Mouse (Mus musculus) lung, embryonic 15.5 days (tissue): ENCODE data around the gene Tmprss4. TPM values are rescaled to one million over a fixed set of nuclear protein-coding genes. Genes with fewer than 3 reads are reported as not detected.

Experiments used
- ATAC-seq: fragments of 200-750 bp; cut with Nextera tagmentation; 2 replicates; pipeline ENCODE4 v1.8.0; 2017; ENCODE audit warnings: moderate number of reproducible peaks, borderline replicate concordance; ENCODE audit not compliant: low FRiP score, low TSS enrichment; ENCODE audit errors: extremely low read depth
- H3K27ac ChIP-seq: fragments of 300-500 bp; sonication (generic); 2 replicates; pipeline ENCODE4 v1.5.1; 2015; ENCODE audit warnings: moderate library complexity, mild to moderate bottlenecking, inconsistent platforms
- H3K27me3 ChIP-seq: fragments of 300-500 bp; sonication (generic); 2 replicates; pipeline ENCODE4 v1.6.1; 2015; ENCODE audit warnings: inconsistent platforms
- H3K36me3 ChIP-seq: fragments of 300-500 bp; sonication (generic); 2 replicates; pipeline ENCODE4 v1.6.1; 2015; ENCODE audit warnings: inconsistent platforms
- H3K4me1 ChIP-seq: fragments of 300-500 bp; sonication (generic); 2 replicates; pipeline ENCODE4 v1.6.1; 2015; ENCODE audit warnings: inconsistent platforms
- H3K4me2 ChIP-seq: fragments of 300-500 bp; sonication (generic); 2 replicates; pipeline ENCODE4 v1.6.1; 2015; ENCODE audit warnings: inconsistent platforms, mild to moderate bottlenecking, moderate library complexity
- H3K4me3 ChIP-seq: fragments of 300-500 bp; sonication (generic); 2 replicates; pipeline ENCODE4 v1.5.1; 2015; ENCODE audit warnings: mild to moderate bottlenecking, inconsistent platforms
- H3K9ac ChIP-seq: fragments of 300-500 bp; sonication (generic); 2 replicates; pipeline ENCODE4 v1.6.1; 2015; ENCODE audit warnings: inconsistent platforms
- H3K9me3 ChIP-seq: fragments of 300-500 bp; sonication (generic); 2 replicates; pipeline ENCODE4 v1.6.1; 2016; ENCODE audit warnings: inconsistent platforms
- WGBS: fragments of 180-500 bp; shearing (Covaris S2); methylation state at CpG from one replicate; pipeline ENCODE4 v1.1.7; 2015; 5-methylcytosine and 5-hydroxymethylcytosine counted together
- polyA plus RNA-seq: library from polyadenylated mRNA; unstranded; fragments of >200 nt; fragmentation: Nextera tagmentation; extraction: Ambion mirVana; gene quantifications from 2 replicates; pipeline ENCODE4 v1.2.1, GENCODE M21; 2015

The Tmprss4 gene
- polyA plus RNA-seq, 1 experiment from 2014 or later = 2.6 TPM

- Histone ChIP-seq H3K4me2 (no peak overlapping the region), H3K9me3 (no peaks in the 10 kb centered on the region), H3K4me1 (peaks cover 2% of the 10 kb centered on the region), H3K27ac (no peak overlapping the region), H3K9ac (no peak overlapping the region), H3K36me3 (no peaks in the 10 kb centered on the region), H3K27me3 (peaks cover 43% of the 10 kb centered on the region), H3K4me3 (no peak overlapping the region)
- no peak for ATAC-seq
- 25% methylated on average over 1 of the region's 1 CpGs for WGBS
Measured at GRCm38 (mm10) chr9:45150933-45151332, 53.0 kb downstream of the Tmprss4 start.

DNA sequence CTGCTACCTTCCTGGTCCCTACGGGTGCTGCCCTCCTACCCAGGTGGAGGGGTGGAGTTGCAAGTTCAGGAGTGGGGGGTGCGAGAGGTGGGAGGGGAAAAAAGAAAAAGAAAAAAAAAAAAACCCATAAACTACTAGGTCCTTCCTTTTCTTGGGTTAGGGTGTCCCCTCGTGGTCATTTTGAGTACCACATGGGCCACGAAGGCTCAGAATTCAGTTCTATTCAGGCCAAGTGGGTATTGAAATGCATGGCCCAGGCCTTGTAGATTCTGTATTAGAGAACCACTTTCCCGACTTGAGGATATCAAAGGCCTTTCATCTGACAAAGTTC lies 57.7 kb downstream of the Tmprss4 start:
- H3K4me1 ChIP-seq = peaks cover 7% of the 10 kb centered on the region
- H3K4me3 ChIP-seq = peak overlapping the region; percentile 25
- H3K4me2 ChIP-seq = peak overlapping the region; percentile 60
- peaks cover 81% of the 10 kb centered on the region for H3K27me3 ChIP-seq
- H3K27ac ChIP-seq = no peak overlapping the region
- no peaks in the 10 kb centered on the region for H3K9me3 ChIP-seq
- no peak overlapping the region for H3K9ac ChIP-seq
- ATAC-seq = no peak
- WGBS = 0% methylated on average over 5 of the region's 5 CpGs
- H3K36me3 ChIP-seq = no peaks in the 10 kb centered on the region

GRCm38 (mm10) chr9:45145533-45146266 lies 58.2 kb downstream of the Tmprss4 start:
- no peak for ATAC-seq
- no peaks in the 10 kb centered on the region for H3K36me3 ChIP-seq
- H3K4me1 ChIP-seq = peaks cover 7% of the 10 kb centered on the region
- no peak overlapping the region for H3K27ac ChIP-seq
- H3K9ac ChIP-seq = no peak overlapping the region
- 2% methylated on average over 27 of the region's 27 CpGs for WGBS
- H3K9me3 ChIP-seq = no peaks in the 10 kb centered on the region
- peak overlapping the region; percentile 60 for H3K4me2 ChIP-seq
- peaks cover 85% of the 10 kb centered on the region for H3K27me3 ChIP-seq
- H3K4me3 ChIP-seq = peak overlapping the region; percentile 25

GRCm38 (mm10) chr9:45142686-45143085 lies 61.2 kb downstream of the Tmprss4 start:
- Histone ChIP-seq H3K27ac (no peak overlapping the region), H3K36me3 (no peaks in the 10 kb centered on the region), H3K9ac (no peak overlapping the region), H3K4me2 (no peak overlapping the region), H3K9me3 (no peaks in the 10 kb centered on the region), H3K27me3 (peaks cover 92% of the 10 kb centered on the region), H3K4me3 (no peak overlapping the region), H3K4me1 (peaks cover 21% of the 10 kb centered on the region)
- ATAC-seq = no peak
- WGBS = 45% methylated on average over 3 of the region's 3 CpGs

GRCm38 (mm10) chr9:45140945-45141344 lies 62.9 kb downstream of the Tmprss4 start:
- WGBS = 62% methylated on average over 7 of the region's 7 CpGs
- H3K27me3 ChIP-seq = peaks cover 95% of the 10 kb centered on the region

DNA sequence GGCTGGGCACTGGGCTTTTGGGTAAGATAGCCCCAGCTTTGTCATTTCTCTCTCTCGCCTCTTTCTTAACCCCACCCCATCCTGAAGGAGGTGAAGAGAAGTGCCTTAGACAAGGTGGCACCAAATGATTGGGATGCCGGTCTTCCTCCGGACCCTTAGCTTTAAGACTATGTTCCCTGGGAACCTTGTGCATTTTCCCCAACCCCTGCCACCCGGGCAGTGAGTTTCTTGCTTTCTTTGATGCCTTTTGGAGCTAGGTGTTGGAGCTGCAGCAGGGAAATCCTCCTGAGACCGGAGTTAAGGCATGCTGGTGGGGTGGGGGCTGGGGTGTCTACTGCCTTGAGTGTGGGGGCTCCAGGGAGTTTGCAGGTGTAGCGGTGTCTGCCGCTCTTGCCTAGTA lies 64.8 kb downstream of the Tmprss4 start:
- Histone ChIP-seq H3K36me3 (no peaks in the 10 kb centered on the region), H3K9me3 (no peaks in the 10 kb centered on the region), H3K27ac (no peak overlapping the region), H3K4me2 (peak overlapping the region; percentile 71), H3K4me1 (peaks cover 14% of the 10 kb centered on the region), H3K4me3 (peak overlapping the region; percentile 38), H3K9ac (no peak overlapping the region), H3K27me3 (peaks cover 95% of the 10 kb centered on the region)
- ATAC-seq = no peak
- 6% methylated on average over 7 of the region's 7 CpGs for WGBS

More at GRCm38 (mm10) chr9:45140945-45141344, 62.9 kb downstream of the Tmprss4 start:
- Histone ChIP-seq H3K9me3 (no peaks in the 10 kb centered on the region), H3K9ac (no peak overlapping the region), H3K36me3 (no peaks in the 10 kb centered on the region), H3K4me3 (no peak overlapping the region), H3K27ac (no peak overlapping the region), H3K4me1 (peaks cover 19% of the 10 kb centered on the region), H3K4me2 (no peak overlapping the region)
- ATAC-seq = no peak

GRCm38 (mm10) chr9:45138191-45139032 lies 65.5 kb downstream of the Tmprss4 start, which contains the start of gene Scn4b:
Scn4b (plus strand) TSS chr9:45138395.
- peak; percentile 33; the same call in 1 of the 2 replicates for ATAC-seq
- Histone ChIP-seq H3K36me3 (no peaks in the 10 kb centered on the region), H3K4me2 (peak within 1 kb of the TSS; percentile 71), H3K9me3 (no peaks in the 10 kb centered on the region), H3K4me3 (peak within 1 kb of the TSS; percentile 38), H3K4me1 (peaks cover 14% of the 10 kb centered on the region), H3K9ac (no peak within 1 kb of the TSS), H3K27ac (no peak within 1 kb of the TSS), H3K27me3 (peaks cover 88% of the 10 kb centered on the region)
- WGBS = under 1% methylated on average over 72 of the region's 76 CpGs

GRCm38 (mm10) chr9:45136442-45137169 lies 67.3 kb downstream of the Tmprss4 start:
- H3K4me3 ChIP-seq = no peak overlapping the region
- H3K27ac ChIP-seq = no peak overlapping the region
- H3K4me2 ChIP-seq = no peak overlapping the region
- ATAC-seq = no peak
- H3K9me3 ChIP-seq = no peaks in the 10 kb centered on the region
- H3K4me1 ChIP-seq = peaks cover 14% of the 10 kb centered on the region
- WGBS = 17% methylated on average over 7 of the region's 7 CpGs
- no peak overlapping the region for H3K9ac ChIP-seq
- peaks cover 76% of the 10 kb centered on the region for H3K27me3 ChIP-seq
- H3K36me3 ChIP-seq = no peaks in the 10 kb centered on the region

DNA sequence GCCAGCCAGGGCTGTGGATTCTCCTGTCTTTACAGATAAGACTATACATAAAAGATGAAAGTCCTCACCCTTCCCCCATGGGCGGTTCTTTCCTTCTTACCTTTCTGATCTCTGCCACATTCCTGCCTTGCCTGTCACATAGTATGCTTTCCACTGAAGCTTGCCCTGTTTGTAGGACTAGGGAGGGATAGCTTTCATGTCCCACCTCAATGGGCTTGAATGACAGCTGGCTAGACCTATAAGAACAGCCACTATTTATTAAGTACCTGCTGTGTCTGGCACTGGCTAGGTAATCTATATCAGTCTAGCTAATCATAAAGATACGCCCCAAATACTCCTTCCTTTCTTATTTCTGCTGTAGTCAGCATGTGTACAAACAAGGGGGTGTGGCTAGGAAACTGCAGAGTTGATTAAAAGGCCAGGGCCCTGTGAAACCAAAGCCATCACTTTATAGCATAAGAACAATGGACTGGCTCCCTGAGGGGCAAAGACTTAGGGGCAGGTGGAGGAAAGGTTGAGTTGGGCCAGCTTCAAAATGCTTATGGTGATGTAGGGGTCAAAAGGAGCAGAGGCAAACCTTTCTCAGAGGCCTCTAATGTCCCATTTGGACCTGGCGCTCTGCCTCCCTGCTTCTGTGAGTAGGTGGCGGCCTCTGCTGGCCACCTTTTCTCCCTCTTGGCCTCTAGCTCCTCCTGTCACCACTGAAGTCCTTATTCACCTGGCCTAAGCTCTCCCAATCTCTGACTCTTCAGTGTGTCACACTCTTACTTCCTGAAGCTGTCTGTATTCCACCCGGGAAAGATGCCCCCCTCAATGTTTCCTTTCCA lies 70.2 kb downstream of the Tmprss4 start:
- WGBS = 14% methylated on average over 5 of the region's 5 CpGs
- H3K9ac ChIP-seq = no peak overlapping the region
- 0 out of 2 replicates have a peak, but pooled peaks have one; percentile 25 for ATAC-seq
- H3K4me3 ChIP-seq = no peak overlapping the region
- H3K27ac ChIP-seq = no peak overlapping the region
- H3K36me3 ChIP-seq = no peaks in the 10 kb centered on the region
- peaks cover 47% of the 10 kb centered on the region for H3K27me3 ChIP-seq
- no peaks in the 10 kb centered on the region for H3K9me3 ChIP-seq
- peaks cover 10% of the 10 kb centered on the region for H3K4me1 ChIP-seq
- H3K4me2 ChIP-seq = no peak overlapping the region

- H3K9ac ChIP-seq = no peak overlapping the region
- 68% methylated on average over 3 of the region's 3 CpGs for WGBS
- H3K4me1 ChIP-seq = no peaks in the 10 kb centered on the region
- no peaks in the 10 kb centered on the region for H3K9me3 ChIP-seq
- no peaks in the 10 kb centered on the region for H3K36me3 ChIP-seq
- ATAC-seq = no peak
- no peak overlapping the region for H3K4me3 ChIP-seq
- no peak overlapping the region for H3K4me2 ChIP-seq
- H3K27ac ChIP-seq = no peak overlapping the region
- peaks cover 11% of the 10 kb centered on the region for H3K27me3 ChIP-seq
Measured at GRCm38 (mm10) chr9:45130119-45130518, 73.8 kb downstream of the Tmprss4 start.

DNA sequence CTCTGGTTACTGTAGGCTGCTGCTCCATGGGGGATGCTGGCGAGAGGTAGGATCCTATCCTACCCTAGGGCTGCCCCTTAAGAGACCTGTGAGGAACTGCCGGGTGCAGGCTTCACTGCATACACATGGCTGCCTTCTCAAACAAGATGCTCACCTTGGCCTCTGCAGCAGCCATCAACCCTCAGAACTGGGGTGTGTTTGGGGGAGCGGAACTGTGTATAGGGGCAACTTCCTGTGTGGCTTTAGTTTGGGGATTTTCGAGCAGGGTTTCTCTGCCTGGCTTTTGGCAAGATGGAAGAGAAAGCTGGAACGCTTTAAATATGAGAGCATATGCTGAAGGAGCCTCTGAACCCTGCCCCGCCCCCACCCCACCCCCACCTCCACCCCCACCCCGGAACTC lies 77.0 kb downstream of the Tmprss4 start:
- no peak overlapping the region for H3K9ac ChIP-seq
- no peaks in the 10 kb centered on the region for H3K9me3 ChIP-seq
- no peak overlapping the region for H3K27ac ChIP-seq
- H3K27me3 ChIP-seq = no peaks in the 10 kb centered on the region
- H3K4me2 ChIP-seq = no peak overlapping the region
- no peak for ATAC-seq
- H3K4me3 ChIP-seq = no peak overlapping the region
- peaks cover 3% of the 10 kb centered on the region for H3K4me1 ChIP-seq
- 51% methylated on average over 7 of the region's 7 CpGs for WGBS
- no peaks in the 10 kb centered on the region for H3K36me3 ChIP-seq
